Mouse (Mus musculus) inflammation-experienced regulatory T-cells, adult 16 weeks (primary cell): ENCODE data around the gene Gm1604a. TPM values are rescaled to one million over a fixed set of nuclear protein-coding genes. Genes with fewer than 3 reads are reported as not detected.

Source experiments
- polyA plus RNA-seq: library from polyadenylated mRNA; unstranded; fragments of 100-300 nt; shearing (Covaris generic); gene quantifications from one replicate; pipeline ENCODE4 v1.2.1, GENCODE M21; 2017

Gm1604a gene
- polyA plus RNA-seq: not detected

DNA sequence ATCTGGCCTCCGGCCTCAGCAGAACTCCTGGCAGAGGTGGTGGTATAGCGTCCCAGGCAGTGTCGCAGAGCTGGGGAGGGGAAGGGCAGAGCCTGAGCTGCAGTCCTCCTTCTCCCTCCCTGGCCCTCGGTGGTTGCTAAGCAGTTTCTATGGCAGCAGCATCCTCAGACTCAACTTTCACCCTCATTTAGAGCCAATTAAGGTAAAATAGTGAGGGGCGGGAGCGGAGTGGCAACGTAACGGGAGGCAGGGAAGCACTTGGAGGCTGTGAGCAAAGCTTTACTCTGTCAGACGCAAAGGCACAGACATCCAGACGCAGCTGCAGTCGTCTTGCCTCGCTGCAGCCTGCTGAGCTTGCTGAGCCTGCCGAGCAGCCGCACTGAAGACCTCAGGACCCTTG lies at the start of gene Gm1604a:
Gene Gm1604a, plus strand, starts transcription at position 312 of the 400 bp plus-strand sequence.

DNA sequence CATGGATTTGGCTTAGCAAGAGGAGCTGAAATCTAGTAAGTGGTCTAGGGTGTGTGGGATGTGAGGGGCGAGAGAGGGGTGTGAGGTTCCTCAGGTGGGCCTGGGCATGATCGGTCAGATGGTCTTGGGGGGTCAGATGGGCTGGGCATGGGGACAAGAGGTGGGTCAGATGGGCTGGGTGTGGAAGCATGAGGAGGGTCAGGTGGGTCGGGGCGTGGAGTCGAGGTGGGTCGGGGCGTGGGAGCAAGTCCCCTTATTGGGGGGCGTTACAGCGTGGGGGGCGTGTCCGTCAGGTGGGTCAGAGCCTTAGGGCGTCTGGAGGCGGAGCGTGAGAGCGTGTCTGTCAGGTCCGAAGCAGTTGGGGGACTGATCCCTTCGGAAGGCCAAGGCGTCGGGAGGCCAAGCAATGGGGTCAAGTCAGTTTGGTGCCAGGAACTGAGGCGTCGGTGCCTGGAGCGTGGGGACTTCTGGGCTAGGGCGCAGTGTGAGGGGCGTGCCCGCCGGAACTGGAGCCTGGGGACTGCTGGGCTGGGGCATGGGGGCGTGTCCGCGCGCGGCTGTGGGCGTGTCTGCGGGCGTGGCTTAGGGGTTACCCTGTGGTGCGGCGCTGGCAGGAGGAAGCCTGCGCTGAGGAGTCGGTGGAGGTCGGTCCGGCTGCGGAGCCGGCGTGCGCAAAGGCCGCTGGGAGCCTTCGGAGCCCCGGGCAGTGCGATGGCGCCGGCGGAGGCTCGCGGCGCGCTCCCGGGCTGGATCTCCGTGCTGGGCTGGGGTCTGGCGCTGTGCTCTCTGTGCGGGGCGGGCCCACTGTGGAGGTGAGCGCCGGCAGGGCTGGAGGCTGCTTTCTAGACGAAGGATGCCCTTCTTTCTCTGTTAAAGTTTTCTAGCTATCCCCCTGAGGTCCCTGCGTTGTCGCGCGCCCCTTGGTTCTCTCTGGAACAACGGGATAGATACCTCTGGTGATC lies 46.8 kb upstream of the Gm1604a start, which contains the start of gene Gm49721:
Gene Gm49721, plus strand, starts transcription at position 618 of the 962 bp plus-strand sequence.

Other genes with a start within 250 kb of the Gm1604a start
- 386 TPM for gene Ezr, start 242.8 kb upstream of the Gm1604a start, polyA plus RNA-seq
- 38.2 TPM for gene Rsph3b, start 76.9 kb upstream of the Gm1604a start, polyA plus RNA-seq
- 10.7 TPM for gene Tagap1, start 64.4 kb upstream of the Gm1604a start, polyA plus RNA-seq
- 697 TPM for gene Rnaset2b, start 54.9 kb upstream of the Gm1604a start, polyA plus RNA-seq
- 0.67 TPM for gene Gm49721, start 46.7 kb upstream of the Gm1604a start, polyA plus RNA-seq
- gene Rps6ka2, start 144.5 kb downstream of the Gm1604a start, polyA plus RNA-seq: 1.1 TPM